Mouse (Mus musculus) naive thymus-derived CD4-positive, alpha-beta T cell, adult 5 months (primary cell): Measurements from ENCODE around the gene Zc4h2. TPM values are rescaled to one million over a fixed set of nuclear protein-coding genes. Genes with fewer than 3 reads are reported as not detected.

Source experiments
- polyA plus RNA-seq: library from polyadenylated mRNA; unstranded; fragments of 100-300 nt; shearing (Covaris generic); gene quantifications from one replicate; pipeline ENCODE4 v1.2.1, GENCODE M21; 2017

Gene Zc4h2
- 3.3 TPM for polyA plus RNA-seq

GRCm38 (mm10) chrX:95657804-95658599, at the start of gene Zc4h2:
Gene Zc4h2, minus strand, starts transcription at chrX:95658509.

Other genes starting within 250 kb of the Zc4h2 start
- 1.8 TPM for gene Amer1, start 213.6 kb downstream of the Zc4h2 start, polyA plus RNA-seq
- not detected for gene Asb12, start 100.5 kb downstream of the Zc4h2 start, polyA plus RNA-seq
- not detected for gene Pfn5, start 100.4 kb downstream of the Zc4h2 start, polyA plus RNA-seq
- gene Zc3h12b, start 53.2 kb upstream of the Zc4h2 start, polyA plus RNA-seq = 2.3 TPM